Mouse (Mus musculus): ENCODE results near the gene Hcls1.

DNA sequence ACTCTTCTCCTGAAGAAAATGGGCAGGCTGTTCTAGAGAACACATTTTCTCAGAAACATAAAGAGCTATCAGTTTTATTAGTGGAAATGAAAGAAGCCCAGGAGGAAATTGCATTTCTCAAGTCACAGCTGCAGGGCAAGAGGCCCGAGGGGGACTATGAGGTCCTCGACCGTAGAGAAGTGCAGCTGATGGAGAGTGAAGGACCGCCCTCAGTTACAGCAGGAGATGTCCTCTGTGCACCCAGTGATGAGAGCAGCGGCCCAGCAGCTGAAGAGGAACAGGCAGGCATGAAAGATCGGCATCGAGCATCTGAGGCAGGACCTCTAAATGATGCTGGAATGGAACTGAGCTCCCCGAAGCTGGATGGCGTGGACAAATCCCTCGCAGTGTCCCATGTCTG is 22.9 kb upstream of the Hcls1 start:
- TF ChIP-seq CTCF (IDR thresholded peaks at IDR 0.05; ENCODE audit: low read depth) (no peak), EP300 (IDR thresholded peaks at IDR 0.05; ENCODE audit: low read depth) (no peak)
